Mouse (Mus musculus) heart, postnatal 36 days (tissue): ENCODE results near the gene Tmbim6. TPM values are rescaled to one million over a fixed set of nuclear protein-coding genes. Genes with fewer than 3 reads are reported as not detected.
A peak's percentile ranks its signal among the peaks of the same experiment; 100 is the strongest.
"Not testable (repeated sequence)": the region's sequence is repeated elsewhere in the genome, so short reads cannot be mapped to it uniquely, and the experiment has no call there.

ENCODE experiments used
- DNase-seq, 2 experiments: peaks; one replicate each; pipeline ENCODE4 v3.0.0; 2021 to 2022
- intact Hi-C: fragments of 180-260 bp; cut with DNase I; formaldehyde crosslinking; loops from one replicate; pipeline ENCODE4 v1.15.1; 2025
- total RNA-seq, 2 experiments: library from RNA; stranded (reverse); gene quantifications; 2 replicates each; pipeline ENCODE4 v1.2.3; 2021

Gene Tmbim6
- total RNA-seq, 2 experiments from 2014 or later: 233 to 243 TPM

DNA sequence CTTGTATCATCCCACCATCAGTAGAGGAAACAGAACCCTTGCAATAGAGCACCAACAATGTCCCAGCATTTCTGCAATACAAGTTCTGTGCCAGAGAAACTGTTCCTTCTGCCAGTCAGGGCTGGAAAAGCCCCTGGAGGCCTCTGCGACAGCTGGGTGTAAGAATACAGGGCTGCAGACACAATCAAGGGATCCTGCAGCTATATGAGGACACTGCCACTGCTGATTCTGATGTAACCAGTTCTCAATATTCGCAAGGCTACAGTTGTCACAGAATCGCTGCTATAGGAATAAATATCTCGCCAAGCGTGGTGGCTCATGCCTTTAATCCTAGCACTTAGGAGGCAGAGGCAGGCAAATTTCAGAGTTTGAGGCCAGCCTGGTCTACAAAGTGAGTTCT, 16.4 kb upstream of the Tmbim6 start:
- intact Hi-C loops: no loop called here
- no peak for DNase-seq

DNA sequence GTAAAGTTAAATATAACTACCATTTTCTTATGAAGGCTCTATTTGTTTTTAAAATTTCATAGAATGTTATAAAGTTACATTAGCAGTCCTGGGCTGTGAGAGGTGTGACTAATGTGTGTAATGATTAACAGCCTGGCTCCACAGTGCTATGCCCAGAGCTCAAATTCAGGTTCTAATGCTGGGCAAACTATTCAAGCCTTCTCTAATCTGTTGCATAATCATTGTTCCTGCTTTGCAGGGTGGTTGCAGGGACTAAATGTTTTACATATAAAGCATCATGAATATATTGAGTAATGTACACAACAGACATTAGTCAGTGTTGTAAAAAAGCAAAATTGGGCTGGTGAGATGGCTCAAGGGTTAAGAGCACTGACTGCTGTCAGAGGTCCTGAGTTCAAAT, 9.8 kb upstream of the Tmbim6 start:
- intact Hi-C loops: no loop called here
- DNase-seq: no peak

DNA sequence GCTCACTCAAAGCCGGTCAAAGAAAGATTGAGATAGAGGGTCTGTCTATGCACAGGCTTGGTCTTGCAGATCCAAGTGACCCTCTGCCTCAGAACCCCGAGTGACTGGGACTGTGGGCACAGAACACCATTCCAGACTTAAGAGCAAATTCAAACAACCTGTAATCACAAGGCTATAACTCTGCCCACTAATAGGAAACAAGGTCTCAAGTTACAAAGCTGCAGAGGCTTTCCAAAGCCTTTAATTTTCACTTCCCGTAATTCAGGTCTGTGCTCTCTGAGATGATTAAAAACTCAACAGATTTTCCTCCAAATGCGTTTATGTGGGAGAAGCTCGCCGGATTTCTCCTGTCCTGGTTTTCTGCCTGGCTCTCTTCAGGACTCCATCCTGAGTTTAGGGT, 8.6 kb upstream of the Tmbim6 start:
- DNase-seq: no peak
- intact Hi-C loops: no loop called here

DNA sequence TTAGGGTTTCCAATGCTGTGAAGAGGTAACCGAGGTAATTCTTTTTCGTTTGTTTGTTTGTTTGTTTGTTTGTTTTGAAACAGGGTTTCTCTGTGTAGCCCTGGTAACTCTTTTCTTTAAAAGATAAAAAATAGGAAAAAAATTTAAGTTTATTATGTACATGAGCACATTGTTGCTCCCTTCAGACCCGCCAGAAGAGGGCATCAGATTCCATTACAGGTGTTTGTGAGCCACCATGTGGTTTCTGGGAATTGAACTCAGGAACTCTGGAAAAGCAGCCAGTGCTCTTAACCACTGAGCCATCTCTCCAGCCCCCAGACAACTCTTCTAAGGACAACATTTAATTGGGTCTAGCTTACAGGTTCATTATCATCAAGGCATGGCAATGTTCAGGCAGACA, 6.6 kb upstream of the Tmbim6 start:
- DNase-seq, intact Hi-C loops: not testable (repeated sequence)

DNA sequence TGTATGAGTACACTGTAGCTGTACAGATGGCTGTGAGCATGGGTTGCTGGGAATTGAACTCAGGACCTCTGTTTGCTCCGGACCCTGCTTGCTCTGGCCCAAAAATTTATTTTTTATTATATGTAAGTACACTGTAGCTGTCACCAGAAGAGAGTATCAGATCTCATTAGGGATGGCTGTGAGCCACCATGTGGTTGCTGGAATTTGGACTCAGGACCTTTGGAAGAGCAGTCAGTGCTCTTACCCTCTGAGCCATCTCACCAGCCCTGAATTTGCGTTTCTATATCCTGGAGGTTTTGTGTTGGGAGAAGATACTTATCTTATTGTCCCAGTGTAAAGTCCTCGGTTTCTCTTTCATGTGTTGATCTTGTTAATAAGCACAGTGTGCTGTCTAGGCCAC, 5.9 kb upstream of the Tmbim6 start:
- DNase-seq: no peak
- intact Hi-C loops: no loop called here

DNA sequence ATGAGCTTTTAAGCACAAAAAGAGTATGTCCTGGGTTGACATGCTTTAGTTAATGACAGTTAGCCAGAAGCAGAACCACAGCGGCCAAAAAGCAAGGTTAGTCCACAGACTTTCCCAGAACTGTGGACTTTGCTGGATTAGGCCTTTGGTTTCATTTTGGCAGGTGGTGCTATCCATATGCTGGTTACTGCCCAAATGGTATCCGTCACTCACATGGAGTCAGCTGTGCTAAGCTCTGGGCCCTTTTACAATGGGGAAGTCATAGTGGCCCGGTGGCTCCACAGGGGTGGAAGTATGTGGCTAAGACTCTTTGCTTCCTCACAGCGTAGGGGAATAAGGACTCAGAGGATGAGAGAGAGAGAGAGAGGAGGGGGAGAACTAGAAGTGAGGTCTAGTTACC, 4.7 kb upstream of the Tmbim6 start:
- intact Hi-C loops: no loop called here
- no peak for DNase-seq

DNA sequence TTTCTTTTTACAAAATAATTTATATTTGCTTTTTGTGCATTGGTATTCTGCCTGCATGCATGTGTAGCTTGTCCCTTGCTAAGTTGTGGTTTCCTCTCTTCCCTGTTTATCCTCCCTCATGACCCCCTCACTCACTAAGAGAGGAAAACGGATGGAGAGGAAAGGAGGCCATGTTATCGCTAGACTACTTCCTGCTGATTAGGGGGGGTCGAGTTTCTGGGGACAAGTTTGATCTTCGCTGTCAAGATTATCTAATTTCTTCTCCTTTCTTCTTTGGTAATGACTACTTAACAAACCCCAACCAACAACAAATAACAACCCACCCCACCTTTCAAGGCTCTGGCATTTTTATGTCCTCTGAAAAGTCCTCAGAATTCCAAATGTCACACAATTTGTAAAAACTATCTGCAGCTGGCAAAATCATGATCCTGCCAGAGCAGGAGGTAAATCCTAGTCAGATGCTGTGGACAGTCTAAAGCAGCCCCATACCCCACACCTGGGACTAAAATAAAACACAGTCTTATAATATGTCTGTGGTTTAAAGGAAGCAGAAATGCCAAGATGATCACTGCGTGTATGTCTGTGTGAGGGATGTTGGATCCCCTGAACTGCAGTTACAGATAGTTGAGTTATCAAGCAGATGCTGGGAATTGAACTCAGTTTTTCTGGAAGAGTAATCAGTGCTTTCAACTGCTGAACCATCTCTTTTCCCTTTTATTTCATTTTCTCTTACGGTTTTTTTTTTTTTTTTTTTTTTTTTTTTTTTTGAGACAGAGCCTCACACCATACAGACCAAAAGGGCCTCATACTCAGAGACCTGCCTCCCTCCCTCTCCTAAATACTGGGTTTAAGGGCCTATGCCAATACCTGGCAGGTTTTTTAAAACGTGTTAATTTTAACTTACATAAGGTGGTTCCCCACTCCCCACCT, 1.9 kb upstream of the Tmbim6 start:
- no peak for DNase-seq
- intact Hi-C loops: no loop called here

DNA sequence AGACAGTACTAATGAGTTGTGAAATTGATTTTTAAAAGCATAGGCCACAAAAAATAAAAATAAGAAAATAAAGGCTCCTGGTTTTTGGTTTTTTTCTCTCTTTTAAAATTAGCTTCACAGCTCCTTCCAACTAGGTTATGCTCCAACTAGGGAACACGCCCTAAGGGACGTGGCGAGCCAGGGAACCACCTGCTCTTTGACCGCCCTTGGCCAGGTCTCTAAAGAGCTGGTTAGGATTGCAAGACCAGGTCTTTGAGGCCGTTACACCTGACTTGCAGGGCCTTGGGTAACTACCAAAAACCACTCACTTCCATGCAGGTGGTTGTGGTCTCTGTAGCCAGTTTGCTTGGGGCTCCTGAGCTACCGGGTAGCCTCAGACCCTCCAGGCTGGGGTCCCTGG, 707 bp upstream of the Tmbim6 start:
- intact Hi-C loops: no loop called here
- DNase-seq: no peak

DNA sequence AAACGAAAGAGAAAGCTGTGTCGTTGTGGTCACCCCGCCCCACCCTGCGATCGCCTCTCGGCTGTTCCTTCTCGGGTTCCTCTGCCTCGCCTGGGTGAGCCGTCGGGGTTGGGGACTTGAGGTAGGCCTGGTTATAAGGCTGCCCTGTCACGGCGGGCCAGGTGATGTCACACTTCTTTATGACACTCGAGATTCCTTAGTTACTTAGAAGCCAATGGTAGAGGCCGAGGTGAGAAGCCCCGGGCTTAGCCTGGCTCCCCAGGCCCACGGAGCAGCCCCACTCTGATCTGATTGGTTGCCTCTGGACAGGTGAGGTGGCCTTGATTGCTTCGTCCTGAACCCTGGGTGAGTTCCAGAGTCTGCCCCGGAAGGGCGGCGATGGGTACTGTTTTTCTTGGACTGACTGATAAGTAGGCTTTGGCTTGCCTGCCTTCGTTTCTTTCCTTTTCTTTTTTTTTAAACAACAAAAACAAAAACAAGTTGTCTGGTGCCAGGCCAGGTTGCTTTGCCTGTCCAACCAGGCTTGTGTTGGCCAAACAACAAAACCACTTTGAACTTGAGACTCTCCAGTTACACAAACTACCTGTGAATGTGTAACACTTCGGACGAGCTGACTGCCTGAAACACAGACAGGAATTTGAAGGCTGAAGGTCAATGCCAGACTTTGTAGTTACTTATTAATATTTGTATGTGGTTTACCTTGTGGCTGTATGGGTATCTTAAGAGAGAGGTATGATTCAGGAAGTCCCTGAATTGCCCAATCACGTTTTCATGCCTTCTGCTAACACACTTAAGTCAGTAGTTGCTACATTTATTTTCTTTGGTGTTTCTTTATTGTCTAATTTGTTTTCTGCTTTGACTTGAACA, 937 bp downstream of the Tmbim6 start:
- intact Hi-C loops: no loop called here

DNA sequence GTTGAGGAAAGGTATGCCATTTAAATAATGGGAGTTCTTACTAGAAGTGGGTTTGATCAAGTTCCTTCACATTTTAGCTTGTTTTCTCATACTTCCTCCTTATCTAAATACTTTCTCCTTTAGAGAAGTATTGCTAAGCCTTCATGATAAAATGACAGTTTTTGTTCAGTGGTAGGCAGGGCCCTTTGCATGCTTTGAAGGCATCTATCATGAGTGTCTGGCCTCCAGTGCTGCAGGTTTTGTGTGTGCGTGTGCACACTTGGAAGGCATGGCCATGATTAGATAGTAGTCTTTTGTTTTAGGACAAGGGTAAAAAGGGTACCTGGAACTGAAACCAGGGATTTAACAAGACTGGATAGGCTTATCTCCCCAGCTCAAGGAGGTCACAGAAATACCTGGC, 3.8 kb downstream of the Tmbim6 start:
- intact Hi-C loops: no loop called here
- DNase-seq: no peak

More for the DNA sequence above, 937 bp downstream of the Tmbim6 start:
- no peak for DNase-seq

DNA sequence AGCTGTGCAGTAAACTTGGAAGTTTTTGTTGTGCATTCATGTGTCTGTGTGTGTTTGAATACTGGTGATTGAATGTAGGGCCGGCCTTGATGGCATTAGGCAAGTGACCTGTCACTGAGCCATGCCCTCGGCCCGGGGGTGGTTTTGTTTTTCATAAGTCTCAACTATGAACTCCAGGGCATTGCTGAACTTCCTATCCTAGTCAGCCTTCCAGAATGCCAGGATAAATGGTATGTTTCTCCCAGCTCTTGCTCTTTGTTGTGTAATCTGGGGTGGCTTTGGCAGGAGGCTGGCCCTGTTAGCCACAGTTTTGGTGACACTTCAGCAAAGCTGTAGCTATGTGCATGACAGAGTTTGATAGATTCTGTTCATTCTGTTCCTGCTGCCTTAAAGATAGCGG, 4.2 kb downstream of the Tmbim6 start:
- DNase-seq: no peak
- intact Hi-C loops: no loop called here

DNA sequence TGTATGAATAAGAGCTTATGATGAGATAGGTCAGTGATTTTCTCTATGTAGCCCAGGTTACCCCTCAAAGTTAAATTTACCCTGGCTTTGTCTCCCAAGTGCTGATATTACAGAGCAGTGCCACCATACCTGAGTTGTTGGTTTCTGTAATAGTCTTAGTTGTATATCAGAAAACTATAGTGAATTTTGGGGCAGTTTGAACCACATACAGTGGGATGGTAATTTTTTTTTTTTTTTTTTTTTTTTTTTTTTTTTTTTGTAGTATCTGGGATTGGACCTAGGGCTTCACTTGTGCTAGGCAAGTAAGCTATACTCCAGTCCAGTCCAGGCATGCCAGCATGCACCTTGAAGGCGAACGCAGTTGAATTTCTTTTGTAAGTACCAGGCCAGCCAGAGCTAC, 4.9 kb downstream of the Tmbim6 start:
- intact Hi-C loops: no loop called here

DNA sequence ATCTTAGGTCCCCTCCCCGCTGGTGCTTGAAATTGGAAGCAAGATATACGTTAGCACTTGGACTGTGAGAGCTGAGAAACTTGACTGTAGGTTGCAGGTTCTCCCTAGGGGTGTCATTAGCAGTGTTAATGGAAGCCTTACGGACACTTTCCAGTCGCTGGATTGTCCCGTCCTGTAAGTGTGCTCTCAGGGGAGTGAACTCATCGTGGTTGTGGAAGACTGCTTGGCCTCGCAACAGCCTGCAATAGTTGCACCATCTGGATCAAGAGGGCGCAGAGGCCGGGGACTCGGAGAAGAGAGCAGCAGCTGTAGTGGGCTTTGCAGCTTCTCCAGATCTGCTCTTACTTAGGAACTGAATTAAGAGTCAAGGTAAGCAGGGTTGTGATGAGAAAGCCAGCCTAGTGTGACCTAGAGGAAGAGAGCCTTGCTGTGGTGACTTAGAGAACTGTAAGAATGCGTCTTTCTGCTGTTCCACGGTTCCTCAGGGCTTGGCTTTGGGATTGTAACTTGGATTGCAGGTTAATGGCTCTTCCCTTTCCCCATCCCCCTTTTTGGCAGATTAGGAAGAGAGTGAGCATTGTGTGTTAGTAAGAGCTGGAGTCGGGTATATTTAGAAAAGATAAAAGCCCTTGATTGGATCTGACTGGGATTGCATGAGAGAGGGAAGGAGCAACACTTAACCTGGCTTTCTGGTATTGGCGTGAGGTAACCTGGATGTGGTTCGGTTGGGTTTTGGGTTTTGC, 7.0 kb downstream of the Tmbim6 start:
- DNase-seq: peak in 1 of 2 experiments; percentile 45

More for the DNA sequence above, 4.9 kb downstream of the Tmbim6 start:
- no peak for DNase-seq

DNA sequence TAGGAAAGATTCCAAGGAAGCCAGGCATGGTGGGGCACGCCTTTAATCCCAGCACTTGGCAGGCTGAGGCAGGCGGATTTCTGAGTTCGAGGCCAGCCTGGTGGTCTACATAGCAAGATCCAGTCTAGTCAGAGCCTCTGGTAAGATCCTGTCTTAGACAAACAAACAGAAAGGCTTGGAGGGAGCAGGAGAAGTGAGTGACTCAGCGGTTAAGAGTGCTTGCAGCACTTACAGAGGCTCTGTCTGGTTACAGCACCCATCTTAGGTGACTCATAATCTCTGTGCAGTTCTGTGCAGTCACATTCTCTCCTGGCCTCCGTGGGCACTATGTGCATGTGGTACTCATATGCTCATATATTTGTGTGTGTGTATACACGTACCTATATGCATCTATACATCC, 7.9 kb downstream of the Tmbim6 start:
- intact Hi-C loops: no loop called here
- DNase-seq: no peak

More for the DNA sequence above, 7.0 kb downstream of the Tmbim6 start:
- intact Hi-C loops: no loop called here

DNA sequence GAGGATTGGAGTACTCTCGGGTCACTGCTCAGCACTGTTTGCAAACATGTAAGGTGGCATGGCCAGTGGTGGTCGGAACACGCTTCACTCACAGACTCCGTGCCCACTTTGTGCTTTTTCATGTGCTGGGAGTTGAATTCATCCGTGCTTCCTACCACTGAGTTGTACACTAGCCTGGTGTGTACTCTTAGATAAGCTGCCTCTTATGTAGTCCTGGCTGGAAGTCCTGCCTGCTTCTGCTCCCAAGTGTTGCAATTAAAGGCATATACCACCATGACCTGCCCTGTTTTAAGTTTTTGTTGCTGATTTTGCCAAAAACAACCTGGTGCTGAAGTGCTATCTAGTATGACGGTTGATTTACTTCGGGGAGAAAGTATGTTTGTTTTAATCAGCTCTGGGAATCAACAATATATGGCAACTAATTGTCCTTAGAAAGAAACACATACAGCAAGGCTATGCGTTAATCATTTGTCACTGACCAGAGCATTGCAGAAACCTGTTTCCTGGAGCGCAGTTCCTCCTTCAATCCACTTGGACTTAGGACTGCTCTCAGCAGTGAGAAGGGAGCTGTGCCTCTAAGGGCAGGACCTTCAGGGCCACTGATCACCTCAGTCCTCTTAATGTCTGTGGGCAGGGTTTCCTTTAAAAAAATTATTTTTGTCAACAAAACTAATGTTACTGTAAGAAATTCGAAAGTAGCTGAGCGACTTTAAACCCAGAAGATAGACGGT, 10.6 kb downstream of the Tmbim6 start:
- no peak for DNase-seq
- intact Hi-C loops: no loop called here

DNA sequence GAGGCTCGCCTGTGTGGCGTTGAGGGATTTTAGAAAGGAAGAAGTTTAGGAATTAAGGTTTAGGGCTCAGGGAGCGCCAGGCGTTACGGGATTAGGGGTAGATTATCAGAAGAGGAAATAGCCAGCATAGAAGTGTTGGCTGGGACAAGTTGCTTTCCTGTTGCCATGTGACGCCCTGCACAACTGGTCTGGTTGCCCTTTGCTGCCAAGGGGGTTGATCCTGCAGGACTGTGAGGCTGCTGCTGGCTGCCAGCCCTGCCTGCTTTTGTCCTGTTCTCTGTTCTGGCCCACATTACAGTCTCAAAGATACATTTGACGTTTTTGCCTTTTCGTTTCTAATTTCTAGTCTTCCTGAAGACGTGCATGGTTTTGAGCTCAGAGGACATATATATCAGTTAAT, 12.5 kb downstream of the Tmbim6 start:
- DNase-seq: peak in 1 of 2 experiments; percentile 40

DNA sequence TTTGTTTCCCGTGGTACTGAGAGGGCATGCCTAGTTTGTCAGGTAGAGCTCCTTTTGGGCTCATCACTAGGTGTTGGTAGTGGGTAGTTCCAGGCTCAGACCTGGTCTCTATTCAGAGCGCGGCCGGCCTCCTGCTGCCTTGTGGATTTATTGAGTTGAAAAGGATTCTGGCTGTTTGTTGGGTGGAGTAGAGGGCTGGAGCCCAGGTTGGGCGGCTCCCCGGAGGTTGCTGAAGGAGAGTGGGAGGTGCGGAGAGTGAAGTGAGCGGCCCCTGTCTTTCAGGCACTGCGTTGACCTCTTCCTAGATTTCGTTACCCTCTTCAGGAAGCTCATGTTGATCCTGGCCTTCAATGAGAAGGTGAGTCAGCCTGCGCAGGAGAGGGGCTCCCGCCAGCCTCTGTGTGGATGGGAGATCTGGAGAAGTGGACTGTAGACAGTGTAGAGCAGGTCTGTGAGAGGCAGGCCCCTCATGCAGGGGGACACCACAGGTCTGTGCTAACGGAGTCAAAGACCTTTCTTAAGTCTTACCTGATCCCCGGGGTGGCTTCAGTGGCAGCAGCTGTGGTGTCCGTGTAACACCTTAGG, 14.4 kb downstream of the Tmbim6 start:
- no peak for DNase-seq
- intact Hi-C loops: no loop called here

More for the DNA sequence above, 12.5 kb downstream of the Tmbim6 start:
- intact Hi-C loops: no loop called here

DNA sequence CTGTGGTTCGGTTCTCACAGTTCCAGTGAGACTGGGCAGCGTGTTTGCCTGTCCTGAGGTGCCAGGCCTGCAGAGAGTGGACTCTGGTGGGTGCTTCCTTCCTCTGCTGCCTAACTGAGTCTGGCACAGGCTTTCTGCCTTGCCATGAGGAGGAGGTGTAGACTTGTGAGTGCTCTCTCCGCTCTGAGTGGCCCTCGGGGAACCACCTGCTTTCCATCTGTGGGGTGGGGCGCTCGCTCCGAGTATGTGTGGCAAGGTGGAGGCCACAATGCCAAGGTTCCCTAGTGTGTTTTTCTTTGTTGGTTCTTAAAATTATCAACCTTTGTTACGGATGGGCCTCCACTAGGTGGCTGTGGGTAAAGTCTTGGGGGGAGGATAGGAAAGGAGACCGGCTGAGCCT, 16.2 kb downstream of the Tmbim6 start:
- DNase-seq: no peak
- intact Hi-C loops: no loop called here

DNA sequence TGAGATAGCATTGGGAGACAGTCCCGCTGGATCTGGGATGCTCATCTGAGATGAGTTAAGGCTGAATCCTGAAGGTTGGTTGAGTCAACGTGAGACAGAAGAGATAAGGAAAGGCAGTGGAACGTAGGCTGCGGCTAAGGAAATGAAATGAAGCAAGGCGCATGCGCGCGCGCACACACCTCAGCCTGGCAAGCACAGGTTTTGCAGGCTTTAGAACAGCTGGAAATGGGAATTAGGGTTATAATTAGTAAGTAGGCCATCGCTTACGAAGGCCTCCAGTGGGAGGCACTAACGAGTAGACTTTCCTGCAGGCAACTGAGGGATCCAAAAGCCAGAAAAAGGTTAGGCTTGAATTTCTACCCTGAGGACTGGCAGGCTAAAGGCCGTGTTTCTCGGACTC, 19.1 kb downstream of the Tmbim6 start:
- DNase-seq: no peak
- intact Hi-C loops: no loop called here

DNA sequence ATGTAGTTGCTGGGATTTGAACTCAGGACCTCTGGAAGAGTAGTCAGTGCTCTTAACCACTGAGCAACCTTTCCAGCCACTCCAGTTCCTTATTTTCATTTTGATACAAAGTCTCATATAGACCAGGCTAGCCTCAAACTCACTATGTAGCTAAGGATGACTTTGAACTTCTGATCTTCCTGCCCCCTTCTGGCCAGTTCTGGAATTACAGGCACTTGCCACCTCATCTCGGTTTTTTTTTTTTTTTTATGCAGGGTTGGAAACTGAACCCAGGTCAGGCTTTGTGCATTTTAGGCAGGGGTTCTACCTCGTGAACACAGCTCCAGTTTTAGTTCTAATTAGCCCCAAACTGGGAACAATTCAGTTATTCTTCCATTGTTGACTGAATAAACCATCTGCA, 23.1 kb downstream of the Tmbim6 start:
- intact Hi-C loops: loop anchor here (1.0 kb wide), 1 partner anchor 56 kb away; no protein-coding TSS in a partner anchor
- DNase-seq: peak; percentile 67 to 78
